Mouse (Mus musculus) lung, postnatal 0 days (tissue): Measurements from ENCODE around the gene Lyplal1. TPM values are rescaled to one million over a fixed set of nuclear protein-coding genes. Genes with fewer than 3 reads are reported as not detected.

ENCODE experiments used
- ATAC-seq: fragments of 200-750 bp; cut with Nextera tagmentation; 2 replicates; pipeline ENCODE4 v1.8.0; 2017; ENCODE audit warnings: moderate library complexity
- DNase-seq: peaks from one replicate; pipeline ENCODE4 v3.0.0-alpha.2; 2016; ENCODE audit warnings: low spot score
- H3K27ac ChIP-seq: fragments of 300-500 bp; sonication (generic); 2 replicates; pipeline ENCODE4 v1.5.1; 2014; ENCODE audit warnings: antibody characterized with exemption, mild to moderate bottlenecking, low read length, mixed read lengths
- H3K27me3 ChIP-seq: fragments of 300-500 bp; sonication (generic); replicated peaks from 2 replicates; pipeline ENCODE4 v1.6.1; 2014; ENCODE audit warnings: low read length, mixed read lengths; ENCODE audit not compliant: insufficient read depth
- H3K36me3 ChIP-seq: fragments of 300-500 bp; sonication (generic); 2 replicates; pipeline ENCODE4 v1.6.1; 2014; ENCODE audit warnings: low read length, mixed read lengths; ENCODE audit not compliant: insufficient read depth
- H3K4me1 ChIP-seq: fragments of 300-500 bp; sonication (generic); 2 replicates; pipeline ENCODE4 v1.6.1; 2014; ENCODE audit warnings: antibody characterized with exemption, low read depth, low read length, mixed read lengths; ENCODE audit not compliant: insufficient read depth
- H3K4me2 ChIP-seq: fragments of 300-500 bp; sonication (generic); replicated peaks from 2 replicates; pipeline ENCODE4 v1.6.1; 2014; ENCODE audit warnings: low read depth, mild to moderate bottlenecking, low read length, moderate library complexity, mixed read lengths
- H3K4me3 ChIP-seq: fragments of 300-500 bp; sonication (generic); 2 replicates; pipeline ENCODE4 v1.5.1; 2014; ENCODE audit warnings: low read depth, low read length
- H3K9ac ChIP-seq: fragments of 300-500 bp; sonication (generic); replicated peaks from 2 replicates; pipeline ENCODE4 v1.6.1; 2014; ENCODE audit warnings: low read depth, mild to moderate bottlenecking
- H3K9me3 ChIP-seq: fragments of 300-500 bp; sonication (generic); 2 replicates; pipeline ENCODE4 v1.6.1; 2016; ENCODE audit warnings: low read length, mixed read lengths
- CTCF ChIP-seq: IDR thresholded peaks from 2 replicates; pipeline ENCODE4 v1.5.1; 2016; ENCODE audit warnings: antibody characterized with exemption, mild to moderate bottlenecking
- EP300 ChIP-seq: IDR thresholded peaks from 2 replicates; pipeline ENCODE4 v1.6.1; 2016; ENCODE audit warnings: antibody characterized with exemption, mild to moderate bottlenecking, control low read depth
- WGBS: fragments of 180-500 bp; shearing (Covaris S2); extraction: QIAGEN DNeasy Blood & Tissue Kit; methylation state at CpG from one replicate; pipeline ENCODE4 v1.1.7; 2014; 5-methylcytosine and 5-hydroxymethylcytosine counted together
- polyA plus RNA-seq: library from polyadenylated mRNA; unstranded; fragments of >200 nt; fragmentation: Nextera tagmentation; extraction: Ambion mirVana; gene quantifications from 2 replicates; pipeline ENCODE4 v1.2.1, GENCODE M21; 2015

Lyplal1 gene
- polyA plus RNA-seq, 1 experiment from 2014 or later = 14.7 TPM

- ATAC-seq (no peak), DNase-seq (no peak)
- Histone ChIP-seq H3K27ac (no peak overlapping the region), H3K4me2 (no peak overlapping the region), H3K27me3 (no peaks in the 10 kb centered on the region), H3K4me1 (no peaks in the 10 kb centered on the region), H3K36me3 (no peaks in the 10 kb centered on the region), H3K4me3 (no peak overlapping the region), H3K9me3 (no peaks in the 10 kb centered on the region), H3K9ac (no peak overlapping the region)
- TF ChIP-seq CTCF = no peak
- no peak for TF ChIP-seq EP300
- WGBS = 57% methylated on average over 12 of the region's 12 CpGs
Observed at GRCm38 (mm10) chr1:186053280-186054043, 63.6 kb downstream of the Lyplal1 start.

DNA sequence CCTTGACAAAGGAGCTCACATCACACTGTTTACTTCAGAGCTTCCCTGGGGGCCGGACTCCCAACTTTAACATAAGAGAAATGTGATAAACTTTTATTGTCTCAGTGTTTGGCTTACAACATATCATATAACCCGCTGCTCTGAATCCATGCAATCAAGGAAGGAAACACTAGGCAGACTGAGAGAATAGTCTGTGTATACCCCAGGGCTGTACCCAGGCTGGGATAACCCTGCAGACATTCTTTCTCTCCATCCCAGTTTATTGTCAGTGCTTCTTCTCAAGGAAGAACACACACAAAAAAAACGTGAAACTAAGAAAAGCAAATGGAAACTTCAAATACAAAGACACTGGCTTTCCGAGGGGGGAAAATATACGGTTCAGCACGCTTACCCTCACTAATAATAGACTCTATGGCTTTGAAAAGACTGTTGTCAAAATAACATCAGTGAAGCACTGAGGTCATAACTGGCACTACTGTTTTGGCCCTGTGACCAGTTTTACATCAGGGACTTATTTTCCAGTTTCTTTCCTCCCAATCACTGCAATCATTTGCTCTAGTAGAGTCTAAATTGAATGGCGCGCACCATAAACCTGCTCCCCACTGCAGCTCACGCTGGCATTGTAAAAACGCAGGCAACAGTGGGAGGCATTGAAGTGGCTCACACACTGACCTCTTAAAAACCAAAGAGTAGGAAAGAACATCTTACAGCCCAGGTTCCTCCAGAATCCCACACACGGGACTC, 73.2 kb downstream of the Lyplal1 start:
- Histone ChIP-seq H3K27ac (no peak overlapping the region), H3K9ac (no peak overlapping the region), H3K36me3 (no peaks in the 10 kb centered on the region), H3K4me1 (no peaks in the 10 kb centered on the region), H3K4me2 (no peak overlapping the region), H3K9me3 (no peaks in the 10 kb centered on the region), H3K4me3 (no peak overlapping the region), H3K27me3 (no peaks in the 10 kb centered on the region)
- ATAC-seq (0 out of 2 replicates have a peak, but pooled peaks have one; percentile 21), DNase-seq (peak; percentile 5)
- WGBS = 81% methylated on average over 11 of the region's 11 CpGs
- TF ChIP-seq EP300 = 0 out of 2 replicates have a peak, but pooled peaks have one; percentile 28
- TF ChIP-seq CTCF = no peak

DNA sequence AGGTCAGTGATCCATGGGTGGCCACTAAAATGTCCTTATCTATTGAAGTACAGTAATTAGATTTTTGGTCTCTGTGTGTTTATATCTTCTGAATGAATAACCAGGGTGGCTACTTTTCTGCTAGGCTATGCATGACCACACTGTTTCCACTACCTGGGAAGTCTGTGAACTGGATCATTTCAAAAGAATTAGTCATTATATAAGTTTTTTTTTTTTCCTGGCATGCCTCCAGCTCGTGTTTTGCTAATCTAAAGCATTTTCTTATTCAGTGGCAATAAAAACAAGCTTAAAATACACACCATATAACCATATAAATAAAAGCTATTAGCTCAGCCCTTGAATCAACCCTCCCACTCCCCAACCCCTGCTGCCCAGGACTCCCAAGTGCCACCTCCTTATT, 75.3 kb downstream of the Lyplal1 start:
- H3K4me1 ChIP-seq = no peaks in the 10 kb centered on the region
- WGBS = 43% methylated on average over 1 of the region's 1 CpGs
- no peak for TF ChIP-seq EP300
- no peak for TF ChIP-seq CTCF
- no peak overlapping the region for H3K27ac ChIP-seq
- no peaks in the 10 kb centered on the region for H3K27me3 ChIP-seq
- H3K36me3 ChIP-seq = no peaks in the 10 kb centered on the region
- H3K4me2 ChIP-seq = no peak overlapping the region
- ATAC-seq (no peak), DNase-seq (no peak)
- H3K4me3 ChIP-seq = no peak overlapping the region
- H3K9me3 ChIP-seq = no peaks in the 10 kb centered on the region
- no peak overlapping the region for H3K9ac ChIP-seq
